Mouse (Mus musculus): ENCODE measurements around the gene Lix1l. TPM values are rescaled to one million over a fixed set of nuclear protein-coding genes. Genes with fewer than 3 reads are reported as not detected.

The Lix1l gene
- polyA plus RNA-seq, 1 experiment from 2014 or later, result 6.8 TPM

DNA sequence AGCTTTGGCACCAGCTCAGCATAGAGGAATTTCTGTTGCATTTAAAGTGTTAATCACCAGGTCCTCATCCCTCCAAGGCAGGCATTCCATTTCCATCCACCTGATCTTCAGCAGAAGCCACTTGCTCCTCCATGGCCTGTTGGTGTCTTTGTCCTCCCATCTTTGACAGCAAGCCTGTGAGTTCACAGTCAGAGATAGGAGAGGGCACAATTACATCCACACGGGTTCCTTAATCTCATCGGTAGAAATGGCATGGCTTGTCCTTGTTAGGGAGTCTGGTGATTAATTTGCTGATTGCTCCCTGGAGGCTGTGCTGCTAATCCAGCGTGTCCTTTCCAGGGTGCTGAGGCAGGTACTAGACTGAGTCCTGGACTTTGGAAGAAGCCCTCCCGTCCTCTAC is 72.6 kb downstream of the Lix1l start:
- no peaks in the 10 kb centered on the region for H3K36me3 ChIP-seq
- ATAC-seq (ENCODE audit: insufficient number of reproducible peaks, insufficient read depth, low FRiP score, low TSS enrichment), result no peak
- H3K27ac ChIP-seq, result no peak overlapping the region
- H3K4me2 ChIP-seq (replicated peaks), result no peak overlapping the region
- H3K27me3 ChIP-seq, result 0 out of 2 replicates have a peak, but pooled peaks cover 3% of the 10 kb centered on the region
- 62% methylated on average over 4 of the region's 4 CpGs for WGBS
- H3K9me3 ChIP-seq, result no peaks in the 10 kb centered on the region
- no peak overlapping the region for H3K9ac ChIP-seq
- H3K4me3 ChIP-seq, result no peak overlapping the region
- H3K4me1 ChIP-seq, result peaks cover 5% of the 10 kb centered on the region

DNA sequence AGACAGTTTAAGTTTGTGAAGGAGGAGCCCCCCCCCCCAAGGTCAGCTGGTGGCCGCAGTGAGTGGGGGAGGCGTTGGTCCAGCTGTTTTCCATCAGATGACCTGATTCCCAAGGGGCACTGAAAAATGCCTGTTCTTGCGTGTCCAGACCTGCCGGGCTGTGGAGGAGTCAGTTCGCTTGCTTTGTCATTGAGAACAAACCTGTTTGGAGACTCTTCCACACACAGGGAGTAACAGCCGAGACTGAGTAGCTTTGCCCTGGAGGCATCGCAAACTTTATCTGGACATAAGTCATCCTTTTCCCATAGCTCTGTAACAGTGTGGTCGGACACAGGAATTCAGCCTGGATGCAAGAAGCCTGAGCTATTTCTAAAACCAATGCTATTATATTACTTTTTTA is 73.5 kb downstream of the Lix1l start:
- ATAC-seq (ENCODE audit: insufficient number of reproducible peaks, insufficient read depth, low FRiP score, low TSS enrichment), result no peak
- Histone ChIP-seq H3K4me1 (peaks cover 5% of the 10 kb centered on the region), H3K9me3 (no peaks in the 10 kb centered on the region), H3K27me3 (peaks cover 8% of the 10 kb centered on the region; the same call in 1 of the 2 replicates), H3K4me3 (no peak overlapping the region), H3K9ac (no peak overlapping the region), H3K27ac (peak overlapping the region; percentile 63), H3K4me2 (replicated peaks) (0 out of 2 replicates have a peak overlapping the region, but pooled peaks have one; percentile 20), H3K36me3 (no peaks in the 10 kb centered on the region)
- WGBS, result 15% methylated on average over 8 of the region's 8 CpGs

DNA sequence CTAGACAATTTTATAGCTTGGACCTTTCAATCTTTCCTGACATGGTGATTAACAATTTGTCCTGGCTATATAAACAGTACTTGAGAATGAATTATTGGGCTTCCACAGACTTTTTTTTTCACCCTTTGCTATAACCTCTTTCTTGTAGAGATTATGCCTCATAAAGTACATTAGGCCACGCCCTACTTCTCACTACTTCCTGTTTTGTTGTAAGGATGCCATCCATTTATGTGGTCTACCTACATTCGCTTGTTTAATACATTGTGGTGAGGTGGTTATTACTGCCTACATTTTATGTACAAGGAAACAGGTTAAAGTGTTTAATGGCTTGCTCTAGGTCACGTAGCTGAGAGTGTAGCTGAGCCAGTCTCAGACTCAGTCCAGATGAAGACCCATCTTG is 74.2 kb downstream of the Lix1l start:
- Histone ChIP-seq H3K27me3 (peaks cover 13% of the 10 kb centered on the region; the same call in 1 of the 2 replicates), H3K4me2 (replicated peaks) (no peak overlapping the region), H3K27ac (no peak overlapping the region), H3K4me3 (no peak overlapping the region), H3K4me1 (peaks cover 5% of the 10 kb centered on the region), H3K9me3 (no peaks in the 10 kb centered on the region), H3K9ac (no peak overlapping the region), H3K36me3 (no peaks in the 10 kb centered on the region)
- ATAC-seq (ENCODE audit: insufficient number of reproducible peaks, insufficient read depth, low FRiP score, low TSS enrichment), result no peak
- WGBS, result 84% methylated on average over 3 of the region's 3 CpGs

DNA sequence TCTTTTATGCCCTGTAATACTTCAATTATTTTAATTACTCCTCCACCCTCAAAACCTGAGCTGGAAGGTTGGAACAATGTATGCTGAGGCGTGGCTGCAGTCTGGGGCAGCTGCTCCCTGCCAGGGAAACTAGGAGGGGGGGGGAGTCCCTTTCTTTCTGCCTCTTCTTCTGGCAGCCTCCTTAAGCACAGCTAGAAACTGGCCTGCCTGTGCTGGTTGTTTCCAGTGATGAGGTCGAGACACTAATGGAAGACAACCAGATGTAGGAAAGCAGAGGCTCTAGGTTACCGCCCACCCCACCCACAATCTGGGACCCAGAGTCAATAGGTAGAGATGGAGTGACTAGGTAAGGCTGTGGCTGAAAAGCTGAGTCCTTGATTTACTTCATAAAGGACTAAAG is 74.7 kb downstream of the Lix1l start:
- peaks cover 13% of the 10 kb centered on the region; the same call in 1 of the 2 replicates for H3K27me3 ChIP-seq
- no peaks in the 10 kb centered on the region for H3K9me3 ChIP-seq
- 41% methylated on average over 3 of the region's 3 CpGs for WGBS
- H3K36me3 ChIP-seq, result no peaks in the 10 kb centered on the region
- no peak overlapping the region for H3K9ac ChIP-seq
- ATAC-seq (ENCODE audit: insufficient number of reproducible peaks, insufficient read depth, low FRiP score, low TSS enrichment), result no peak
- no peak overlapping the region for H3K4me3 ChIP-seq
- H3K4me1 ChIP-seq, result peaks cover 5% of the 10 kb centered on the region
- no peak overlapping the region for H3K27ac ChIP-seq
- no peak overlapping the region for H3K4me2 ChIP-seq (replicated peaks)

Other genes with a start within 250 kb of the Lix1l start
- gene BC107364, start 148.8 kb upstream of the Lix1l start, polyA plus RNA-seq (2016; fragmentation: Nextera tagmentation; extraction: Ambion mirVana), result 0.26 TPM in 1 of 2 replicates, not detected in the other
- 3.2 and 4.0 TPM in 2 replicates for gene Hfe2, start 76.0 kb upstream of the Lix1l start, polyA plus RNA-seq (2016; fragmentation: Nextera tagmentation; extraction: Ambion mirVana)
- gene Txnip, start 43.2 kb upstream of the Lix1l start, polyA plus RNA-seq (2016; fragmentation: Nextera tagmentation; extraction: Ambion mirVana), result 75.8 and 80.8 TPM in 2 replicates
- 2.1 and 2.4 TPM in 2 replicates for gene Gm16253, start 24.2 kb upstream of the Lix1l start, polyA plus RNA-seq (2016; fragmentation: Nextera tagmentation; extraction: Ambion mirVana)
- 49.8 and 52.1 TPM in 2 replicates for gene Polr3gl, start 7.0 kb upstream of the Lix1l start, polyA plus RNA-seq (2016; fragmentation: Nextera tagmentation; extraction: Ambion mirVana)
- gene Ankrd34a, start 4.5 kb upstream of the Lix1l start, polyA plus RNA-seq (2016; fragmentation: Nextera tagmentation; extraction: Ambion mirVana), result 2.1 and 2.3 TPM in 2 replicates
- 167 and 172 TPM in 2 replicates for gene Rbm8a, start 28.8 kb downstream of the Lix1l start, polyA plus RNA-seq (2016; fragmentation: Nextera tagmentation; extraction: Ambion mirVana)
- 54.6 and 55.0 TPM in 2 replicates for gene Pex11b, start 34.2 kb downstream of the Lix1l start, polyA plus RNA-seq (2016; fragmentation: Nextera tagmentation; extraction: Ambion mirVana)
- 0.10 and 0.13 TPM in 2 replicates for gene Gm42957, start 34.3 kb downstream of the Lix1l start, polyA plus RNA-seq (2016; fragmentation: Nextera tagmentation; extraction: Ambion mirVana)
- gene Itga10, start 44.4 kb downstream of the Lix1l start, polyA plus RNA-seq (2016; fragmentation: Nextera tagmentation; extraction: Ambion mirVana), result 0.81 and 0.95 TPM in 2 replicates
- gene Ankrd35, start 69.0 kb downstream of the Lix1l start, polyA plus RNA-seq (2016; fragmentation: Nextera tagmentation; extraction: Ambion mirVana), result 0.92 and 1.1 TPM in 2 replicates
- gene Pias3, start 95.2 kb downstream of the Lix1l start, polyA plus RNA-seq (2016; fragmentation: Nextera tagmentation; extraction: Ambion mirVana), result 77.4 and 77.5 TPM in 2 replicates
- gene Nudt17, start 107.4 kb downstream of the Lix1l start, polyA plus RNA-seq (2016; fragmentation: Nextera tagmentation; extraction: Ambion mirVana), result 13.7 and 14.7 TPM in 2 replicates
- gene Polr3c, start 126.5 kb downstream of the Lix1l start, polyA plus RNA-seq (2016; fragmentation: Nextera tagmentation; extraction: Ambion mirVana), result 35.5 and 36.6 TPM in 2 replicates
- gene Rnf115, start 126.5 kb downstream of the Lix1l start, polyA plus RNA-seq (2016; fragmentation: Nextera tagmentation; extraction: Ambion mirVana), result 64.5 and 70.3 TPM in 2 replicates
- gene Pdzk1, start 228.1 kb downstream of the Lix1l start, polyA plus RNA-seq (2016; fragmentation: Nextera tagmentation; extraction: Ambion mirVana), result not detected in 2 replicates
- 0.10 and 0.18 TPM in 2 replicates for gene Cd160, start 228.2 kb downstream of the Lix1l start, polyA plus RNA-seq (2016; fragmentation: Nextera tagmentation; extraction: Ambion mirVana)